Mouse (Mus musculus): Measurements from ENCODE around the gene Atat1. TPM values are rescaled to one million over a fixed set of nuclear protein-coding genes. Genes with fewer than 3 reads are reported as not detected.

Atat1 gene
- total RNA-seq, 1 experiment: 12.9 TPM

- no peak for DNase-seq (ENCODE audit: low read depth, low spot score)
- Histone ChIP-seq H3K9ac (ENCODE audit: insufficient read depth, low read depth, low read length, poor library complexity, severe bottlenecking) (no peak overlapping the region), H3K27ac (ENCODE audit: insufficient read depth, low read depth, low read length, poor library complexity, severe bottlenecking) (no peak overlapping the region), H3K36me3 (ENCODE audit: control insufficient read depth, insufficient read depth, low read length, poor library complexity, severe bottlenecking) (peaks cover 49% of the 10 kb centered on the region), H3K9me3 (ENCODE audit: control insufficient read depth, insufficient read depth, low read depth, low read length) (no peaks in the 10 kb centered on the region), H3K4me1 (ENCODE audit: control insufficient read depth in 2 of 2, insufficient read depth in 2 of 2, low read length in 2 of 2, poor library complexity in 1 of 2) (no peaks in the 10 kb centered on the region; a peak in 1 of 4 replicates), H3K4me3 (ENCODE audit: insufficient read depth in 1 of 2, low read depth in 1 of 2, low read length in 2 of 2, poor library complexity in 1 of 2, severe bottlenecking in 1 of 2) (no peak overlapping the region)
- TF ChIP-seq HCFC1 (IDR thresholded peaks at IDR 0.05; ENCODE audit: borderline replicate concordance, insufficient read depth, low read length) (no peak), CHD2 (IDR thresholded peaks at IDR 0.05; ENCODE audit: low read depth, low read length) (no peak), MAFK (IDR thresholded peaks at IDR 0.05; ENCODE audit: insufficient read depth, low read depth, low read length) (no peak), ZC3H11A (IDR thresholded peaks at IDR 0.05; ENCODE audit: borderline replicate concordance, low read depth, low read length) (no peak), ZNF384 (IDR thresholded peaks at IDR 0.05; ENCODE audit: low read depth, low read length) (no peak)
- in situ Hi-C loops (cut with MboI; ENCODE audit: low sequenced_read_pairs in 2 of 2, unreplicated experiment in 2 of 2): no loop called here
Observed at GRCm38 (mm10) chr17:35930627-35931026, 20.8 kb upstream of the Atat1 start.

GRCm38 (mm10) chr17:35929534-35929933 is 19.7 kb upstream of the Atat1 start:
- TF ChIP-seq ZNF384 (IDR thresholded peaks at IDR 0.05; ENCODE audit: low read depth, low read length) (no peak), CHD2 (IDR thresholded peaks at IDR 0.05; ENCODE audit: low read depth, low read length) (no peak), ZC3H11A (IDR thresholded peaks at IDR 0.05; ENCODE audit: borderline replicate concordance, low read depth, low read length) (no peak), HCFC1 (IDR thresholded peaks at IDR 0.05; ENCODE audit: borderline replicate concordance, insufficient read depth, low read length) (no peak)
- H3K9me3 ChIP-seq (ENCODE audit: control insufficient read depth, insufficient read depth, low read depth, low read length): no peaks in the 10 kb centered on the region
- no peak overlapping the region for H3K4me3 ChIP-seq (ENCODE audit: insufficient read depth in 1 of 2, low read depth in 1 of 2, low read length in 2 of 2, poor library complexity in 1 of 2, severe bottlenecking in 1 of 2)
- in situ Hi-C loops (cut with MboI; ENCODE audit: low sequenced_read_pairs in 2 of 2, unreplicated experiment in 2 of 2): no loop called here
- no peak overlapping the region for H3K9ac ChIP-seq (ENCODE audit: insufficient read depth, low read depth, low read length, poor library complexity, severe bottlenecking)
- H3K36me3 ChIP-seq (ENCODE audit: control insufficient read depth, insufficient read depth, low read length, poor library complexity, severe bottlenecking): peaks cover 56% of the 10 kb centered on the region
- H3K4me1 ChIP-seq (ENCODE audit: control insufficient read depth in 2 of 2, insufficient read depth in 2 of 2, low read length in 2 of 2, poor library complexity in 1 of 2): no peaks in the 10 kb centered on the region; a peak in 1 of 4 replicates
- no peak overlapping the region for H3K27ac ChIP-seq (ENCODE audit: insufficient read depth, low read depth, low read length, poor library complexity, severe bottlenecking)
- no peak for DNase-seq (ENCODE audit: low read depth, low spot score)

DNA sequence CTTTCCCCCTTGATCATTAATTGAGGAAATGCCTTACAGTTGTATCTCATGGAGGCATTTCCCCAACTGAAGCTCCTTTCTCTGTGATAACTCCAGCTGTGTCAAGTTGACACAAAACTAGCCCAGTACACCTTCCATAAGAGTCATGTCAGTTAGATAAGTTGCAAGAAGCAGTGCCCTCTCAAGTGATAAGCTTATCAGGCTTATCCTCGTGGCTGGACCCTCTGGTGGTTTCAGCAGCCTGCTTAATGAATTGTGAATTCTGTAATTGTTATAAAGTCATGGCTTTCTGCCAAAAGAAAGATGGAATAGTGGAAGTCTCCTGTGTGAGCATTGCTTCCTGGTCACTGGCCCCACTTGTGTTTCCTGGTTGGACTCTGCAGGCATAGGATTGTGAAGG is 17.6 kb upstream of the Atat1 start:
- Histone ChIP-seq H3K9ac (ENCODE audit: insufficient read depth, low read depth, low read length, poor library complexity, severe bottlenecking) (no peak overlapping the region), H3K4me3 (ENCODE audit: insufficient read depth in 1 of 2, low read depth in 1 of 2, low read length in 2 of 2, poor library complexity in 1 of 2, severe bottlenecking in 1 of 2) (no peak overlapping the region), H3K9me3 (ENCODE audit: control insufficient read depth, insufficient read depth, low read depth, low read length) (no peaks in the 10 kb centered on the region), H3K27ac (ENCODE audit: insufficient read depth, low read depth, low read length, poor library complexity, severe bottlenecking) (no peak overlapping the region), H3K36me3 (ENCODE audit: control insufficient read depth, insufficient read depth, low read length, poor library complexity, severe bottlenecking) (peaks cover 72% of the 10 kb centered on the region), H3K4me1 (ENCODE audit: control insufficient read depth in 2 of 2, insufficient read depth in 2 of 2, low read length in 2 of 2, poor library complexity in 1 of 2) (no peaks in the 10 kb centered on the region; a peak in 1 of 4 replicates)
- DNase-seq (ENCODE audit: low read depth, low spot score): no peak
- no peak for TF ChIP-seq HCFC1 (IDR thresholded peaks at IDR 0.05; ENCODE audit: borderline replicate concordance, insufficient read depth, low read length)
- TF ChIP-seq ZNF384 (IDR thresholded peaks at IDR 0.05; ENCODE audit: low read depth, low read length): no peak
- TF ChIP-seq MAFK (IDR thresholded peaks at IDR 0.05; ENCODE audit: insufficient read depth, low read depth, low read length): no peak
- TF ChIP-seq ZC3H11A (IDR thresholded peaks at IDR 0.05; ENCODE audit: borderline replicate concordance, low read depth, low read length): no peak
- no peak for TF ChIP-seq CHD2 (IDR thresholded peaks at IDR 0.05; ENCODE audit: low read depth, low read length)
- in situ Hi-C loops (cut with MboI; ENCODE audit: low sequenced_read_pairs in 2 of 2, unreplicated experiment in 2 of 2): no loop called here

DNA sequence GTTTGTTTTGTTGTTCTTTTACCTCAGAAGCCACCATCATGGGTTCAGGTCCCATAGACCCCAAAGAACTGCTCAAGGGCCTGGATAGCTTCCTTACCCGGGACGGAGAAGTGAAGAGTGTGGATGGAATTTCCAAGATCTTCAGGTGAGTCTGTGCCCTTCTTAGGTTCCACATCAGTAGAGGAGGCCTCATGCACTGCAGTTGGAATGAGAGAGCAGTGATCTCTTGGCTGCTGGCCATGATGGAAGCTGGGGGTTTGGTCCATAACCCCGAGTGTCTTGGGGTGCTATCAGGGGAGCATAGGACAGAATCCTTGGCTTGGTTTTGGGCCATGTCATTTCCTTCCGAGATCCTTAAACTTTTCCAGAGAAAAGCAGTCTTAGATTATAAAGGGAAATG is 13.4 kb upstream of the Atat1 start:
- no peaks in the 10 kb centered on the region for H3K9me3 ChIP-seq (ENCODE audit: control insufficient read depth, insufficient read depth, low read depth, low read length)
- no peak overlapping the region for H3K27ac ChIP-seq (ENCODE audit: insufficient read depth, low read depth, low read length, poor library complexity, severe bottlenecking)
- no peak for DNase-seq (ENCODE audit: low read depth, low spot score)
- no peak overlapping the region for H3K9ac ChIP-seq (ENCODE audit: insufficient read depth, low read depth, low read length, poor library complexity, severe bottlenecking)
- H3K4me3 ChIP-seq (ENCODE audit: insufficient read depth in 1 of 2, low read depth in 1 of 2, low read length in 2 of 2, poor library complexity in 1 of 2, severe bottlenecking in 1 of 2): no peak overlapping the region
- in situ Hi-C loops (cut with MboI; ENCODE audit: low sequenced_read_pairs in 2 of 2, unreplicated experiment in 2 of 2): no loop called here
- peaks cover 47% of the 10 kb centered on the region for H3K36me3 ChIP-seq (ENCODE audit: control insufficient read depth, insufficient read depth, low read length, poor library complexity, severe bottlenecking)
- peaks cover 0 to 6% of the 10 kb centered on the region in 2 experiments; a peak in 2 of 4 replicates for H3K4me1 ChIP-seq (ENCODE audit: control insufficient read depth in 2 of 2, insufficient read depth in 2 of 2, low read length in 2 of 2, poor library complexity in 1 of 2)
- no peak for TF ChIP-seq ZC3H11A (IDR thresholded peaks at IDR 0.05; ENCODE audit: borderline replicate concordance, low read depth, low read length)
- TF ChIP-seq CHD2 (IDR thresholded peaks at IDR 0.05; ENCODE audit: low read depth, low read length): no peak
- no peak for TF ChIP-seq ZNF384 (IDR thresholded peaks at IDR 0.05; ENCODE audit: low read depth, low read length)
- no peak for TF ChIP-seq HCFC1 (IDR thresholded peaks at IDR 0.05; ENCODE audit: borderline replicate concordance, insufficient read depth, low read length)
- no peak for TF ChIP-seq MAFK (IDR thresholded peaks at IDR 0.05; ENCODE audit: insufficient read depth, low read depth, low read length)

DNA sequence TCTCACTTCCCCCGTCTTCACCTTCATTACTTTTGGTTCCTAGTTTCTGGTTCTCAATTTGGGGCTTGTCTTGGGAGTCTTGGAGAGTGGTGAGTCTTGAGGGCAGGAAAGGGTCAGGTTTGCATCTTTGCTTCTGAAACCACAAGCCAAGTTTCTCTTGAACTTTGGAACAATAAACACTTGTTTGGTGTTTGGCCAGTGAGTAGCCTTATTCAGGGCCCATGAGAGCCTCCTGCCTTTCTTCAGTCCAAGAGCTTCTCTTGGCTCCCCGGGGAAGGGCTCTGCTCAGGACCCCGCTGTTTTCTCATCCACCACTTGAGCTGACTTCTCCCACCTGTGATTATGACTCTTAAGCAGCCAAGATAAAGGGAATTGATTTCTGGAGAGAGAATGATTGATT is 12.7 kb upstream of the Atat1 start:
- H3K4me3 ChIP-seq (ENCODE audit: insufficient read depth in 1 of 2, low read depth in 1 of 2, low read length in 2 of 2, poor library complexity in 1 of 2, severe bottlenecking in 1 of 2): no peak overlapping the region
- TF ChIP-seq ZNF384 (IDR thresholded peaks at IDR 0.05; ENCODE audit: low read depth, low read length): no peak
- TF ChIP-seq ZC3H11A (IDR thresholded peaks at IDR 0.05; ENCODE audit: borderline replicate concordance, low read depth, low read length): no peak
- TF ChIP-seq MAFK (IDR thresholded peaks at IDR 0.05; ENCODE audit: insufficient read depth, low read depth, low read length): no peak
- no peak for TF ChIP-seq HCFC1 (IDR thresholded peaks at IDR 0.05; ENCODE audit: borderline replicate concordance, insufficient read depth, low read length)
- no peak for TF ChIP-seq CHD2 (IDR thresholded peaks at IDR 0.05; ENCODE audit: low read depth, low read length)
- no peak overlapping the region for H3K27ac ChIP-seq (ENCODE audit: insufficient read depth, low read depth, low read length, poor library complexity, severe bottlenecking)
- peaks cover 44% of the 10 kb centered on the region for H3K36me3 ChIP-seq (ENCODE audit: control insufficient read depth, insufficient read depth, low read length, poor library complexity, severe bottlenecking)
- peaks cover 0 to 6% of the 10 kb centered on the region in 2 experiments; a peak in 2 of 4 replicates for H3K4me1 ChIP-seq (ENCODE audit: control insufficient read depth in 2 of 2, insufficient read depth in 2 of 2, low read length in 2 of 2, poor library complexity in 1 of 2)
- in situ Hi-C loops (cut with MboI; ENCODE audit: low sequenced_read_pairs in 2 of 2, unreplicated experiment in 2 of 2): no loop called here
- H3K9ac ChIP-seq (ENCODE audit: insufficient read depth, low read depth, low read length, poor library complexity, severe bottlenecking): no peak overlapping the region
- no peak for DNase-seq (ENCODE audit: low read depth, low spot score)
- no peaks in the 10 kb centered on the region for H3K9me3 ChIP-seq (ENCODE audit: control insufficient read depth, insufficient read depth, low read depth, low read length)

Measured in ES-E14 (cell line).